26 mouse cellular contexts compared by ENCODE assay signal in genomic region chr5:91262526-91262925, GRCm38 (mm10).
A peak's percentile ranks its signal among the peaks of the same experiment; 100 is the strongest.
DNase-seq lines count a peak whose midpoint lies in the region; ATAC-seq and TF ChIP-seq lines count a peak whose summit lies in the region.
"Had no signal": no experiment of that assay in that cellular context is flagged by ENCODE, and none has a peak within 500 bp of the region (broad histone marks: within the 10 kb centered on the region; RNA-seq: fewer than 3 reads in every experiment).

No protein-coding gene starts in this region.

- no peak overlapping the region for H3K4me2 ChIP-seq in lung, embryonic 14.5 days
- H3K4me2 ChIP-seq in lung, postnatal 0 days (replicated peaks; ENCODE audit: low read depth, low read length) = no peak overlapping the region
- H3K4me2 ChIP-seq in hindbrain, embryonic 11.5 days (replicated peaks; ENCODE audit: low read depth, low read length) = no peak overlapping the region
- H3K4me2 ChIP-seq: embryonic facial prominence, embryonic 13.5 days; forebrain, embryonic 13.5 days; heart, embryonic 13.5 days; hindbrain, embryonic 13.5 days had no signal

- DNase-seq in lung, embryonic 14.5 days = peak; percentile 58
- no peak for DNase-seq in lung, postnatal 14 days
- DNase-seq in lung, postnatal 0 days (ENCODE audit: low spot score) = peak; percentile 81
- DNase-seq in lung, postnatal 36 days = peak; percentile 67
- DNase-seq in hindbrain, embryonic 11.5 days (ENCODE audit: low spot score) = no peak
- DNase-seq in left cerebral cortex, postnatal 25 days (ENCODE audit: low spot score in 2 of 2) = no peak
- no peak for DNase-seq in left cerebral cortex, postnatal 10 days (ENCODE audit: extremely low spot score in 1 of 2, low spot score in 2 of 2)
- DNase-seq: adrenal gland, adult 2 months; adrenal gland, postnatal 14 days; cerebellum, adult 11 months; cerebellum, adult 2 months; cerebellum, adult 9-11 months; cerebellum, postnatal 25 days; gastrocnemius, postnatal 10 days; gastrocnemius, postnatal 36 days; heart, adult 2 months; heart, postnatal 14 days had no signal

- no peaks in the 10 kb centered on the region for H3K36me3 ChIP-seq in lung, embryonic 14.5 days (ENCODE audit: insufficient read depth)
- H3K36me3 ChIP-seq in lung, postnatal 0 days (ENCODE audit: insufficient read depth, low read length) = no peaks in the 10 kb centered on the region
- H3K36me3 ChIP-seq in hindbrain, embryonic 11.5 days (ENCODE audit: control insufficient read depth, insufficient read depth, low read length) = no peaks in the 10 kb centered on the region
- H3K36me3 ChIP-seq: embryonic facial prominence, embryonic 13.5 days; forebrain, embryonic 10.5 days; heart, embryonic 10.5 days; heart, embryonic 13.5 days; hindbrain, embryonic 13.5 days had no signal

- 53% methylated on average over 1 of the region's 1 CpGs for WGBS in lung, embryonic 14.5 days
- WGBS in lung, postnatal 0 days = 50% methylated on average over 1 of the region's 1 CpGs
- 95% methylated on average over 1 of the region's 1 CpGs for WGBS in hindbrain, embryonic 11.5 days

- H3K4me3 ChIP-seq in lung, embryonic 14.5 days (ENCODE audit: low read depth, low read length) = no peak overlapping the region
- H3K4me3 ChIP-seq in lung, postnatal 0 days (ENCODE audit: low read depth, low read length) = no peak overlapping the region
- H3K4me3 ChIP-seq in hindbrain, embryonic 11.5 days (ENCODE audit: low read depth, low read length) = no peak overlapping the region
- H3K4me3 ChIP-seq: embryonic facial prominence, embryonic 13.5 days; forebrain, embryonic 10.5 days; forebrain, embryonic 13.5 days; heart, adult 2 months; heart, embryonic 10.5 days; heart, embryonic 13.5 days; hindbrain, embryonic 13.5 days had no signal

- no peak overlapping the region for H3K9ac ChIP-seq in lung, embryonic 14.5 days
- no peak overlapping the region for H3K9ac ChIP-seq in lung, postnatal 0 days (replicated peaks; ENCODE audit: low read depth)
- no peak overlapping the region for H3K9ac ChIP-seq in hindbrain, embryonic 11.5 days (ENCODE audit: low read depth, low read length)
- H3K9ac ChIP-seq: embryonic facial prominence, embryonic 13.5 days; forebrain, embryonic 13.5 days; heart, embryonic 13.5 days; hindbrain, embryonic 13.5 days had no signal

- no peaks in the 10 kb centered on the region for H3K9me3 ChIP-seq in lung, embryonic 14.5 days (ENCODE audit: low read depth, low read length)
- H3K9me3 ChIP-seq in lung, postnatal 0 days (ENCODE audit: low read length) = no peaks in the 10 kb centered on the region
- no peaks in the 10 kb centered on the region for H3K9me3 ChIP-seq in hindbrain, embryonic 11.5 days (ENCODE audit: control insufficient read depth, low read length)
- H3K9me3 ChIP-seq: embryonic facial prominence, embryonic 13.5 days; forebrain, embryonic 10.5 days; forebrain, embryonic 13.5 days; heart, embryonic 10.5 days; heart, embryonic 13.5 days; hindbrain, embryonic 13.5 days had no signal

- intact Hi-C loops in left cerebral cortex, postnatal 25 days (cut with DNase I) = no loop called here
- intact Hi-C loops in left cerebral cortex, postnatal 10 days (cut with DNase I) = no loop called here

- TF ChIP-seq EP300 in lung, postnatal 0 days (IDR thresholded peaks at IDR 0.05) = peak; percentile 82

- H3K4me1 ChIP-seq in lung, embryonic 14.5 days (ENCODE audit: insufficient read depth) = no peaks in the 10 kb centered on the region
- H3K4me1 ChIP-seq in lung, postnatal 0 days (ENCODE audit: insufficient read depth, low read depth, low read length) = no peaks in the 10 kb centered on the region
- H3K4me1 ChIP-seq in hindbrain, embryonic 11.5 days (replicated peaks; ENCODE audit: control insufficient read depth, insufficient read depth, low read length) = no peaks in the 10 kb centered on the region
- H3K4me1 ChIP-seq: embryonic facial prominence, embryonic 13.5 days; forebrain, embryonic 10.5 days; forebrain, embryonic 13.5 days; heart, embryonic 10.5 days; hindbrain, embryonic 13.5 days had no signal

- H3K27ac ChIP-seq in lung, embryonic 14.5 days (ENCODE audit: low read depth) = no peak overlapping the region
- peak overlapping the region; percentile 16; the same call in 1 of the 2 replicates for H3K27ac ChIP-seq in lung, postnatal 0 days (ENCODE audit: low read length)
- no peak overlapping the region for H3K27ac ChIP-seq in hindbrain, embryonic 11.5 days (ENCODE audit: low read depth, low read length)
- H3K27ac ChIP-seq: embryonic facial prominence, embryonic 13.5 days; forebrain, embryonic 10.5 days; forebrain, embryonic 13.5 days; heart, adult 2 months; heart, embryonic 10.5 days; heart, embryonic 13.5 days; hindbrain, embryonic 13.5 days had no signal

- TF ChIP-seq CTCF in lung, embryonic 14.5 days (IDR thresholded peaks at IDR 0.05; ENCODE audit: low read depth) = no peak
- no peak; the same call in 1 of the 2 replicates for TF ChIP-seq CTCF in lung, postnatal 0 days (IDR thresholded peaks at IDR 0.05)

- no peaks in the 10 kb centered on the region for H3K27me3 ChIP-seq in lung, embryonic 14.5 days (ENCODE audit: insufficient read depth, low read length)
- H3K27me3 ChIP-seq in lung, postnatal 0 days (replicated peaks; ENCODE audit: insufficient read depth, low read length) = no peaks in the 10 kb centered on the region
- no peaks in the 10 kb centered on the region for H3K27me3 ChIP-seq in hindbrain, embryonic 11.5 days (ENCODE audit: control insufficient read depth, insufficient read depth, low read length)
- H3K27me3 ChIP-seq: embryonic facial prominence, embryonic 13.5 days; forebrain, embryonic 13.5 days; heart, embryonic 13.5 days; hindbrain, embryonic 13.5 days had no signal

- ATAC-seq in lung, embryonic 14.5 days (ENCODE audit: insufficient read depth) = peak; percentile 75; the same call in 1 of the 2 replicates
- peak; percentile 93 for ATAC-seq in lung, postnatal 0 days
- no peak for ATAC-seq in hindbrain, embryonic 11.5 days (ENCODE audit: low FRiP score)
- ATAC-seq: CD4-positive, CD25-positive, alpha-beta regulatory T cell, adult 4 months; forebrain, embryonic 13.5 days; forebrain, embryonic 16.5 days; hindbrain, embryonic 16.5 days had no signal

Comparison
In these comparisons a context has a peak if more than half of its experiments do, and no peak if none do; other contexts are left out.
1. DNase-seq: peak in lung, embryonic 14.5 days (single experiment), lung, postnatal 0 days (single experiment) and lung, postnatal 36 days (single experiment); none in lung, postnatal 14 days (single experiment), hindbrain, embryonic 11.5 days (single experiment), left cerebral cortex, postnatal 25 days (0 of 2) and left cerebral cortex, postnatal 10 days (0 of 2).